Mouse (Mus musculus) spleen, postnatal 4 days (tissue): ENCODE data around the gene Slco6c1.

ENCODE experiments used
- DNase-seq, 2 experiments: peaks; one replicate each; pipeline ENCODE4 v3.0.0; 2022; ENCODE audit warnings: low spot score in 2 of 2

Gene Slco6c1

GRCm38 (mm10) chr1:97128201-97128600, at the start of gene Slco6c1:
Gene Slco6c1, minus strand, starts transcription at chr1:97128301.
- no peak for DNase-seq

GRCm38 (mm10) chr1:97038982-97039381, 89.1 kb downstream of the Slco6c1 start:
- no peak for DNase-seq

- DNase-seq = no peak
These were observed 89.6 kb downstream of the Slco6c1 start for GRCm38 (mm10) chr1:97038548-97038947.

- no peak for DNase-seq
These were observed 90.1 kb downstream of the Slco6c1 start for GRCm38 (mm10) chr1:97037955-97038354.

GRCm38 (mm10) chr1:97021388-97021787, 106.7 kb downstream of the Slco6c1 start:
- no peak for DNase-seq

GRCm38 (mm10) chr1:97019404-97019803, 108.7 kb downstream of the Slco6c1 start:
- DNase-seq = no peak

GRCm38 (mm10) chr1:97018978-97019377, 109.1 kb downstream of the Slco6c1 start:
- no peak for DNase-seq
